Mouse (Mus musculus) small intestine, adult 2 months (tissue): Measurements from ENCODE around the gene Rnd1. TPM values are rescaled to one million over a fixed set of nuclear protein-coding genes. Genes with fewer than 3 reads are reported as not detected.

ENCODE experiments used
- H3K27ac ChIP-seq: fragments of 200-500 bp; 2 replicates; pipeline ENCODE4 v1.5.1; 2012; ENCODE audit warnings: low read depth, low read length, control low read depth, inconsistent platforms; ENCODE audit not compliant: insufficient read depth
- H3K27me3 ChIP-seq: fragments of 200-500 bp; 2 replicates; pipeline ENCODE4 v1.6.1; 2012; ENCODE audit warnings: mild to moderate bottlenecking, moderate library complexity, low read length, inconsistent platforms; ENCODE audit not compliant: control insufficient read depth, insufficient read depth
- H3K36me3 ChIP-seq: fragments of 200-500 bp; 2 replicates; pipeline ENCODE4 v1.6.1; 2012; ENCODE audit warnings: mild to moderate bottlenecking, low read length, control low read depth, inconsistent platforms; ENCODE audit not compliant: control insufficient read depth, insufficient read depth
- H3K4me1 ChIP-seq: fragments of 200-500 bp; 2 replicates; pipeline ENCODE4 v1.6.1; 2012; ENCODE audit warnings: low read length, inconsistent platforms, mixed read lengths; ENCODE audit not compliant: control insufficient read depth, insufficient read depth, insufficient read length
- H3K4me3 ChIP-seq: fragments of 200-500 bp; 2 replicates; pipeline ENCODE4 v1.5.1; 2012; ENCODE audit warnings: low read depth, mild to moderate bottlenecking, control low read depth, inconsistent platforms, low read length, moderate library complexity
- CTCF ChIP-seq: fragments of 200-500 bp; IDR thresholded peaks from 2 replicates; pipeline ENCODE4 v1.5.1; 2012; ENCODE audit warnings: low read depth, mild to moderate bottlenecking, control low read depth, inconsistent platforms, low read length, moderate library complexity, mixed read lengths; ENCODE audit not compliant: insufficient replicate concordance, insufficient read length; ENCODE audit errors: extremely low read depth
- POLR2A ChIP-seq: fragments of 200-500 bp; IDR thresholded peaks from 2 replicates; pipeline ENCODE4 v1.6.1; 2012; ENCODE audit warnings: low read depth, mild to moderate bottlenecking, control low read depth, inconsistent platforms, low read length, moderate library complexity
- WGBS: fragments of 180-500 bp; shearing (Covaris S2); methylation state at CpG from one replicate; pipeline ENCODE4 v1.1.7; 2018; 5-methylcytosine and 5-hydroxymethylcytosine counted together
- polyA plus RNA-seq: library from polyadenylated mRNA; depleted of rRNA; stranded (reverse); fragments of >200 nt; gene quantifications from 2 replicates; pipeline ENCODE4 v1.2.3, GENCODE M21; 2012; rRNA removed

Gene Rnd1
- polyA plus RNA-seq, 1 experiment: 1.6 TPM

DNA sequence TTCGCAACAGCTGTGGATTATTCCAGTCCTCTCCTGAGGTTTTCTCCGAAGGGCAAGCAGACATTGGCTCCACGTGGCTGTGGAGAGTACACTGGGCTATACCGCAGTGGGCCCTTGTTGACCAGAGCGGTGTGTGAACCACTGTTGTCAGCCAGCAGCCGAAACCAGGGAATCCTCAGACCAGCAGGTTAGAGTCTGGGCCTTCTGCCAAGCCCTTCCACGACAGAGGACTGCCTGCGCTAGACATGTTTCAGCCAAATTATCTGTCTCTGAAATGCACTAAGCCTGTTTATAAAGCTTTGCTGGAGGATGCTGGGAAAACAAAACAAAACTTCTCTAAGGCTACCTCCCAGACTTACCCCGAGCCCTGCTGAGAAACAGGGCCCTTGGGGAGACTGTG, 62.7 kb downstream of the Rnd1 start:
- 17% methylated on average over 9 of the region's 9 CpGs for WGBS

More for the DNA sequence above, 62.7 kb downstream of the Rnd1 start:
- Histone ChIP-seq H3K4me3 (no peak overlapping the region), H3K27me3 (no peaks in the 10 kb centered on the region), H3K4me1 (peaks cover 9% of the 10 kb centered on the region), H3K27ac (peak overlapping the region; percentile 89), H3K36me3 (no peaks in the 10 kb centered on the region)
- no peak for TF ChIP-seq CTCF
- TF ChIP-seq POLR2A: no peak

Other genes with a start within 250 kb of the Rnd1 start
- gene Olfr282, start 246.2 kb downstream of the Rnd1 start, polyA plus RNA-seq: not detected in 2 replicates
- not detected in 2 replicates for gene Olfr281, start 224.9 kb downstream of the Rnd1 start, polyA plus RNA-seq
- gene OR5BS1P, start 207.6 kb downstream of the Rnd1 start, polyA plus RNA-seq: not detected in 2 replicates
- gene Lalba, start 194.7 kb downstream of the Rnd1 start, polyA plus RNA-seq: not detected in 2 replicates
- not detected in 2 replicates for gene Olfr279, start 185.1 kb downstream of the Rnd1 start, polyA plus RNA-seq
- gene Kansl2, start 143.2 kb downstream of the Rnd1 start, polyA plus RNA-seq: 8.4 and 15.0 TPM in 2 replicates
- gene Ccnt1, start 106.5 kb downstream of the Rnd1 start, polyA plus RNA-seq: 3.6 and 5.2 TPM in 2 replicates
- gene 4930415O20Rik, start 106.5 kb downstream of the Rnd1 start, polyA plus RNA-seq: 0.46 and 2.7 TPM in 2 replicates
- 55.9 and 89.2 TPM in 2 replicates for gene Adcy6, start 67.4 kb downstream of the Rnd1 start, polyA plus RNA-seq
- 19.1 and 40.2 TPM in 2 replicates for gene Cacnb3, start 46.6 kb downstream of the Rnd1 start, polyA plus RNA-seq
- 13.6 and 24.3 TPM in 2 replicates for gene Ddx23, start 14.6 kb downstream of the Rnd1 start, polyA plus RNA-seq
- gene Ccdc65, start 30.7 kb upstream of the Rnd1 start, polyA plus RNA-seq: 0.09 TPM in 1 of 2 replicates, not detected in the other
- 14.7 and 70.5 TPM in 2 replicates for gene Fkbp11, start 50.7 kb upstream of the Rnd1 start, polyA plus RNA-seq
- 43.3 and 104 TPM in 2 replicates for gene Arf3, start 85.8 kb upstream of the Rnd1 start, polyA plus RNA-seq
- gene Wnt10b, start 100.7 kb upstream of the Rnd1 start, polyA plus RNA-seq: 0.17 and 0.18 TPM in 2 replicates
- gene Wnt1, start 112.4 kb upstream of the Rnd1 start, polyA plus RNA-seq: 0.06 TPM in 1 of 2 replicates, not detected in the other
- gene Ddn, start 132.0 kb upstream of the Rnd1 start, polyA plus RNA-seq: not detected in 2 replicates
- 34.0 and 65.7 TPM in 2 replicates for gene Prkag1, start 154.1 kb upstream of the Rnd1 start, polyA plus RNA-seq
- 19.4 and 36.2 TPM in 2 replicates for gene Kmt2d, start 193.7 kb upstream of the Rnd1 start, polyA plus RNA-seq
- 5.3 and 24.1 TPM in 2 replicates for gene Rhebl1, start 217.1 kb upstream of the Rnd1 start, polyA plus RNA-seq
- 0.33 and 0.55 TPM in 2 replicates for gene Dhh, start 221.1 kb upstream of the Rnd1 start, polyA plus RNA-seq
- gene Lmbr1l, start 240.8 kb upstream of the Rnd1 start, polyA plus RNA-seq: 183 and 395 TPM in 2 replicates